Mouse (Mus musculus) ovary, adult 18-20 months (tissue): ENCODE data around the gene Gm35315.
"Not testable (repeated sequence)": the region's sequence is repeated elsewhere in the genome, so short reads cannot be mapped to it uniquely, and the experiment has no call there.

Source experiments
- DNase-seq: peaks from one replicate; pipeline ENCODE4 v3.0.0; 2022; ENCODE audit warnings: low spot score, mixed read lengths

Gene Gm35315

DNA sequence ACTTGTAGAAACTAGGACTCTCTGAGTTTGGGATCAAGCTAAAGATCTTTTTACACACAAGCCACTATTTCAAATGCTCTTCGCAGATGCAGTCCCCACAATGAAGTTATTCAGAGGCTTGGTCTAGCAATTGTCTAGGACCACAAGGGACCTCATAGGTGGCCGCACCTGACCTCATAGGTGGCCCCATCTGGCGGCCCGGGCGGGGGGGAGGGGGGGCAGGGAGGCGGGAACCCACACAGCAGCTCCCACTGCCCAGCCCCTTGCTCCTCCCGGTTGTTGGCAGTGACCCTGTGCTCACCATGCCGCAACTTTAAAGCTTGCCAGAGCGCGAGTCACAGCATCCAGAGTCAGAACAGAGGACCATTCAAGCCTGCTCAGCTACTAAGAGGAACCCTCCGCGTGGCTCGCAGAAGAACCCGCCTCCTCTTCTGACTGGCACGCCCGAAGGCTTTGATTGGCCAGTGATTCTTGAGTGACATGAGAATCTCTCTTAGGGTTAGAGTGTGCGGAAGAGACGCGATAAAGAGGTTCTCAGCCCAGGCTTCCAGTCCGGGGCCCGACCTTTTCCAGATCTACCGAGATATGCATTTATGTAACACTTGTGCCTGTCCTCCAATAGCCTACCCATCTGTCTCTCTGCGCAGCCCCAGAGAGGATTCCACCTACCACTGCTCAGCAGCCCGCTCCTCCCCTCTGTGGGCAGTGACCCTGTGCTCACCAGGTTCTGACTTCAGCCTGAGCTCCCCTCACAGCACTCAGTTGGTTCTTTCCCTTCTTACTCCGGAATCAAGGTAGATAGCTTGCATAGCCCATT lies at the start of gene Gm35315:
TSS of gene Gm35315 (minus strand) at position 391 of the 817 bp plus-strand sequence.
- peak; percentile 77 for DNase-seq

DNA sequence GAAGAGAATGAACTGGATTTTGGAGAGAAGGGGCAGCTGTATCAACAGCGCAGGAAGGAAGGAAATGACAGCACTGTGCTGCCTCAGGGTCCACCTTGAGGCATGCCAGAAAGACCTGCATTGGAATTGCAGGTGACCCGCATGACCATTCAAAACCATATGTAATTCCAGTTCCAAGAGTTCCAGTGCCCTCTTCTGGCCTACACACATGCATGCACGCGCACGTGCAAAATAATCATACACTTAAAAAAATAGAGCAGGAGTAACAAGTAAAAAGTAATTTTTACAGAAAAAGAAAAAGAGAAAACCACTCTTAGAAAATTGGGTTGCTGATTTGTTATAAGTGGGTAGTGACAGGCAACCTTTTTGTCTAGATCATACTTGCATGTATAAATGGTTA lies 48.8 kb upstream of the Gm35315 start:
- DNase-seq = no peak

DNA sequence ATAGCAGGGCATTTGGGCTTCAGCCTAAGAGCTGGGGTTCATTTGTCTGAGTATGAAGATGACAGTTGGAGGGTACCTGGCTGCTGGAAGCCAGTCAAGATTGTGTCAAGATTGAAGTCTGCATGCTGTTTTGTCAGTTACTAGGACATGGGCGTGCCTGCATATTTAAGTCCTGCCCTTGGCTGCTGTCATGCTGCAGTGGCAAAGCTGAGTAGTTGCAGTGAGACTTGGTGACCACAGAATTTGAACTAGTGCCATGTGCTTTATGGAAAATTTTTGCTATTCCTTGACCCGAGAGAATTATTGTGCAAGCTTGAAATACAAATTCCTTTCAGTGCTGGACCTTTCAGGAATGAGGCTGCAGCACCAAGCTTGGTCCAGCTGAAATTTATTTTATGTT lies 48.1 kb upstream of the Gm35315 start:
- no peak for DNase-seq

DNA sequence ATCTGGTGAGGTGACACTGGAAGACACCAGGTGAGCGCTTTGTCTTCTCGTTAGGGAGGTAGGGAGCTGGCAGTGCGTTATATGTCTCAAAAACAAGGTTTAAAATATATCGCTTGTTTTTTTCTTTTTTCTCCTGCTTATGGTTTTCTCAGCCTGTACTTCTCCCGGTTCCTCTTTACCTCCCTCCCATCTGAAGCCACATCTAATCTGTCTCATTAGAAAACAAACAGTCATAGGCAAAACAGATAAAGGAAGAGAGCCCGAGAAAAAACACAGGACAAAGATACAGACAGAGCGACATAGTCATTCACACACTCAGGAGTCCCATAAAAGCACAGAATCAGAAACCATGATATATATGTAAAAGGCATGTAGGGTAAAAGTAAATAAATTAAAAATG lies 46.2 kb upstream of the Gm35315 start:
- no peak for DNase-seq

DNA sequence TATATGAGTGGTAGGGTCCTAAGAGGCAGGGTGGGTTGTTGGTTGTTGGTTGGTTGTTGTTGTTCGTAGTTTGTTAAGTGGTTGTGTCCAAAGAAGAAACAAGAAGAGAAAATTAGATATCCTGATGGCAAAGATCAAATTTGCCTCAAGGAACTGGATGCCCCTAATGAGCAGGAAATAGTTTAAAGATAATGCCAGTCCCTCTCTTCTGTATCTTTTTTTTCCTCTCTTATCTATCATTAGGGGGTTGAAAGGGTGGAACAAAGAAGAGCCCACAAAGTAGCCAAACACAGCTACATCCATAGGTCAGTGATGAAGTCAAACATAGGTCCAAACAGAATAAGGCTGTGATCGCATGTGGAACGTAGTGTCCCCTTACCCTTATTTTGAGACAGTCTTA lies 45.1 kb upstream of the Gm35315 start:
- no peak for DNase-seq

DNA sequence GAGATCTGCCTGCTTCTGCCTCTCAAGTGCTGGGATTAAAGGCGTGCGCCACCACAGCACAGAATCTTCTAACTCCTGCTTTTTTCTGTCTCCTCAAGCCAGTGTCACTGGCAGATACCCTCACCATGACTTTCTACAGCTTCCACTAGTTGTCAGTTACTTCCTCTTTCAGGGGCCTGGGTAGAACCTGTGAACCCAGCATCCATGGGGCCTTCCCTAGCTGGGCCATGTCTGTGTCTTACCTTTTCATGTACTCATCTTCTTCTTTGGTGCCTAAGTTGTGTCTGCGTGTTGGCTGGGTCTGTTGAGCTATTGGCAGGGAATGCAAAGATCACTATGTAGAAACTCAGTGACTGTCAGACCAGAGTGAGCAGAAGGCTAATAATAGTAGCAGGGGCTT lies 43.6 kb upstream of the Gm35315 start:
- DNase-seq = no peak

DNA sequence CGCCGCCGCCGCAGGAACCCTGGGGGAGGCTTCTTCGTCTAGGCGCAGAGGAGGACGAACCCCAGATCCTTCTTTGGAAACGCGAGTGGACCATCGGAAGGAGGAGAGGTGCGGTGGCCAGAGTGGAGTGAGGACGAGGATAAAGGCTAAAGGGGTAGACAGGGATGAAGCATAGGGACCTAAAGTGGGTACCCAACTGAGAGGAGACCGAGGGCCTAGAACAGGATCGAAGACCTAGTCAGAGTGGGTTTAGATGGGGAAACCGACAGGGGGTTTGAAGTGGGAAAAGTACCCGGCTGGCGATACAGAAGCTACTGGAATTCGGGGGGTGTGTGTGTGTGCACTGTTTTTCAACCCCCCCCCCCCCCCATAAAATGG lies 41.9 kb upstream of the Gm35315 start:
- no peak for DNase-seq

DNA sequence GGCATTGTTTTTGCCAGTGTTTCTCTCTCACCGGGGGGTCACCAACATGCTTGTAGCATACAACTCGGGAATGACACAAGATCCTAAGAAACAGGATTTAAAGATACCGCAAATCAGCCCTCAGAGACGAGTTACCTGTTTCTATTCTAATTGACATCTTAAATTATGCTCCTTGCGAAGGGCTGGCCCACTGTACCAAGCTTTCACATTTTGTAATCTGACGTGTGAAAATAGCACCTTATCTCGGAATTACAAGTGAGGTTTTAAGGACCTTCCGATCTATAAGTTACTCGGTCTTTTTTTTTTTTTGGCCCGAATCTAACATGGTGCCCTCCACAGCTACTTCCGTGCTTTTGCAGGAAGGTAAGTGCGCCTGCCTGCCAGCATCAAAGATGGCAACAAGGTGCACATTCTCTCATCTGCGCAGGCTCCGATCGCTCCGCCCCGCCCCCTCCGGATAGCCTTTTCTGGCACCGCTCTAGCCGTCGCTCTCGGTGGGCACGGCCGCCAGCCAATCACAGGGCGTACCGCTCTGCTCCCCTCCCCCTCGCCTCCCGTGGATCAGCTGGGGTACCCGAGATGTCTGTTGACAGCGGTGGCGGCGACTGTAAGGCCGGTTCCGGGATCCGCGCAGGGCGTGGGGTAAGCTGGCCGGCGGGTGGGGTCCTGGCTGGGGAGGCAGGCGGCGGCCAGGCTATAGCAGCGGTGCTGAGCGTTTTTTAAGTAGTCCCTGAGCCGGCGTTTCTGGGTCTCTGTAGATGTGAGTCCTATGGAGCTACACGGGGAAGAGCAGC lies 41.3 kb upstream of the Gm35315 start, which contains the start of gene Chfr:
TSS of gene Chfr (plus strand) at position 550 of the 794 bp plus-strand sequence.
- peak; percentile 97 for DNase-seq

DNA sequence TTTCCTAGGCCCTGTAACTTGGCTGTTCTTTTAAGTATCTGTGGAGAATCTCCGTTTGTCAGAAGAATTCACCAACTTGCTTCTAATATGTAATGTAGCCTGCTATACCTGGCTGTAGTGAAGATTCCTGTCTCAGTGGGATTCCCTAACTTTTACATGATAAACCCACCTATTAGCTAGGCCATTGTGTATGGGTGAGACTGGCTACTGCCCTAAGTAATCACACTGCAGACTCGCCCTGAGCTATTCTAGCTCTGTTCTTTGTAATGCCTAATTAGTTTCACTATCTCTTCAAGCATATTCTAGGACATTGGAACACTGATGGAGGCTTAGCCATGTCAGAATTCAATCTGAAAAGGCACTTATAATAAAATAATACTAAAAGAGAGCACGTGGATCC lies 28.2 kb upstream of the Gm35315 start:
- not testable (repeated sequence) for DNase-seq

DNA sequence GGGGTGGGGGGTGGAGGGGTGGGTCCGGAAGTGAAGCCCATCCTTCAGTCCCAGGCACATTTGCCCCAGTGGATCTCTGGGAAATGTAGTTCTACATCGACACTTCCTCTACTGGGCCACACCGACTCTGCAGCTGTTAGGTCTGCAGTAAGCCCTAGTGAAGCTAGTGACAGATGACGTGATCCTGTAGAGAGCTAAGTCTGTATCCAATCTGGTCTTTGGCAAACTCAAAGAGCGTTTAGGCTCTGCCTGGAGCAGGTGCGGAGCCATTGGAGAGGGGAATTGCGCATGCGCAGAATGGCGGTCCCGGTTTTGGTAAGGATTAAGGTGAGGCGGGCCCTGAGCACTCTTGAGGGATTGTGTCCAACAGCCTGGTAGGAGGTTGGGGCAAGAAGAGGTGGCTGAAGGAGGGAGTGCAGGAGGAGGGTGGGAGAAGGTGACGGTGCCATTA lies 15.8 kb upstream of the Gm35315 start, which contains the start of gene Zfp605:
TSS of gene Zfp605 (plus strand) at position 102 of the 451 bp plus-strand sequence.
- peak; percentile 79 for DNase-seq

DNA sequence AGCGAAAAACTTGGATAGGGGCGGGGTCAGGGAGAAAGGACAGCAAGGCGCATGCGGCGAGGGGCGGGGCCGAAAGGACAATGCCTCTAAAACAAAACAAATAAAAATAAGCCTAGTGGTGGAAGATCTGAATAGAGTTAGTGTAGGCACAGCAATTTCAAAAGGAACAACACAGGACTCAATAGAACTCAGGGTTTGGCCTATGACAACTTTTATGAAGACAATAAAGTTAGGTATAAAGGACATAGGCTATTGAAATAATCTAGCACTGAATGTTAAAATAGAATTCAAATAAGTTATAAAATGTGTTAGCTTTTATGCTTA lies 14.0 kb upstream of the Gm35315 start:
- DNase-seq = no peak

DNA sequence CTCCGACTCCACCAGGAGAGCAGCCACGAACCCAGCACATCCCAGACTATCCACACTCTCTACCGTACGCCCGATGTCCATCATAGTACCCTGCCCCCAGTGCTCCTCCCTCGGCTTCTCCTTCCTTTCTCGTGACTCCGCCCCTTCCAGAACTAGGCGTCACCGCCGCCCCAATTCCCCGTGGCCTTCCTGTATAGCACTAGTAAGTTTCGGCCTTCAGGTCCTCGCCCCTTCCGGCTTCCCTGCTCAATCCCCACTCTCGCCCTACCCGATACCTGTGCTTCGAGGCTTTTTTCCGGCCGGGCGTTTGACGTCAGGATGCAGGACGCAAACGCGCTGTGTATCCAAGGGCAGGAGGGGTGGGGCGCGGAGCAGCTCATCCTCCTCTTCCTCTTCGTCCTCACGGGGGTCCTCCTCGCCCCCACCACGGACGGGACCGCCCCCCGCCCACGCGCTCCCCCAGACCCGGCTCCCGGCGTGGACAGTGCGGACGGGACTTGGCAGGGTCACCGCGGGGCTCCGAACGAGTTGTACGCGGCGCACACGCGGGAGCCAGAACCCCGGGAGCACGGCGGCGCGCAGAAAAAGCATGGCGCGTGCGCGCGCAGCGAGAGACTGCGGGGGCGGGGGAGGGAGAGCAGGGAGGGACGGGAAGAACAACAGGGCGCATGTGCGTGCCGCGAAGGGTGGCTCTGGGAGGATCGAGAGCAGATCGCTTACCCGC lies 13.5 kb upstream of the Gm35315 start, which contains the start of gene Gtpbp6:
TSS of gene Gtpbp6 (minus strand) at position 617 of the 724 bp plus-strand sequence.
- peak; percentile 96 for DNase-seq

DNA sequence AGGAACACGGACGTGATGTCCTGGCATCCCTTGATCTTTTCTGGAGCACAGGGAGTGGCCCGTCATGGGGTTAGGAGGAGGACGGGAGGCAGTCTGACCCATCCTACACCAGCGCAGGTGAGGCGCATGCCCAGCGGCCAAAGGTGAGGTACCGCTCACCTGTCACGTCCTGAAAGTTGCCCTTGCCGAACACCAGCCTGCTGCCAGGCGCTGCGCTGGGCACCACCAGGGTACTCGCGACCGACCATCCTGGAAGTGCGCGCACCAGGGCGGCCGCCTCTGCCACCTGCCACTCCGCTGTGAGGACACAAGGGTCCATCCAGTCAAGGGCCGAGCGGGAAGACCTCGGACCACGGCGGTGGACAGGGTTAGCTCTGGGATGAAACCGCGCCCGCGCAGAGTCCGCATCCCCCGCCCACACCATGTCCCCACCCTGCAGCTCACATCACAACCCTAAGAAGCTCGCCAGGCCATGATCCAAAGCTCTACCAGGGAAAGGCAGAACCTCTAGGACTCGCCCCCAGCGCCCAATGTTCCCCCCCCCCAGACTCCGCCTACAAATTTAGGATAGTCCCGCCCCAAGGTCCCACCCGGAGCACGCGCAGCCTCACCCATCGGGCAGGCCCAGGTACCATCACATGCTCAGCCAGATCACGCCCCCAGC lies 12.8 kb upstream of the Gm35315 start:
- no peak for DNase-seq

DNA sequence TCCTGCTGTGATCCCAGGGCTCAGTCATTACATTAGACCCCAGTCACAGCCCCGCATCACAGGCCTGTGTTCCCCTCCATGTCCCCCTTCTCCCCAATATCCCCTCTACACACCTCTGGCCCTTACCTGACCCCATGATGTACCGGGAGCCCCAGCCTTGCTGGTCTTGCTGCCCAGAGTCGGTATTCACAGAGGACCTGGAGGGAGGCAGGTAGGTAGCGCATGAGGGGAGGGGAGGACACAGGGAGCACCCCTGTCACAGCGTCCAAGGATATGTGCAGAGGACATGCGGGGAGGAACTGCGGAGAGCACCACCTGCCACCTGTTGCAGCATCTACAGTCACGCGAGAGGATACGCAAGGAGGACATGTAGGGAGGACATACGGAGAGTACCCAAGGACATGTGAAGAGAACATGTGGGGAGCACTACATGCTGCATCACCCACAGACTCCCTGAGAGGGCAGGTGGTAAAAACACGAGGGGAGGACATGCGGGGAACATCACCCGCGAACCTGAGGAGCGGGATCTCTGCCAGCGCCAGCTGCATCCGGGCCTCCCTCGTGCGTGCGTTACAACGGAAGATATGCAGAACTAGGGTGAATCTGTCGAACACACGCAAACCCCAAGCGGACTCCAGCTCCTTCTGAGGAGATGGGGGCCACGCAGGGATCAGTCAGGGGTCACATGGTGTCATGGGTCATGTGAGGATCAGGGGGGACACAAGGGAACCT lies 12.1 kb upstream of the Gm35315 start:
- no peak for DNase-seq

DNA sequence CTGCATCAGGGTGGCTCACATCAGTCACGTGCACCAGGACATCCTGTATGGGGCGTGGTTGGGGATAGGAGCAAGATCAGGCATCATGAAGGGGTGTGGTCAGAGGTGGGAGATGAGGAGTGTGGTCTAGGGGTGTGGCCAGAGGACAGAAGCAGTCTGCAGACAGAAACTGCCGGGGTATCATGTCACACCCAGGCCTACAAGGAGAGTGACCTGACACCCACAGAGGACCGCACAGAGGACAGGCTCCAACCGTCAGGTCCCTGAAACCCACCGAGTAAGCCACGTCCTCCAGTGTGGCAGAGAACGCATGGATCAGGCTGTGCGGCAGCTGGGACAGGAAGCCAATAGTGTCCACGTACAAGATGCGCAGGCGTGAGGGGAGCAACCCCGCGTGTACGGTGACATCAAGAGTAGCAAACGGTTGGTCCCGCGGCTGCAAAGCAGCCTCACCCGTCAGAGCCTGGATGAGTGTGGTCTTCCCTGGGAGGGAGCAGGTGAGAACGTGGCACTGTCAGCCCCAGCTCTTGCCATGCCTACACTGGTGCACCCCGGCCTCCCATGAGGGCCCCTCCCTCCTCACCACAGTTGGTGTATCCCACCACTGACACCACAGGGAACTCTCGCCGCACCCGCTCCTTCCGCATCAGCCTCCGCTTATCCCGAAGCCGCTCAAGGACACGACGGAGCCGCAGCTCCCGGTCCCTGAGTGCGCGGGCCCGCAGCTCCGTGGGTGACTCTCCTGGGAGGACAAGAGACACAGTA lies 10.6 kb upstream of the Gm35315 start:
- no peak for DNase-seq

DNA sequence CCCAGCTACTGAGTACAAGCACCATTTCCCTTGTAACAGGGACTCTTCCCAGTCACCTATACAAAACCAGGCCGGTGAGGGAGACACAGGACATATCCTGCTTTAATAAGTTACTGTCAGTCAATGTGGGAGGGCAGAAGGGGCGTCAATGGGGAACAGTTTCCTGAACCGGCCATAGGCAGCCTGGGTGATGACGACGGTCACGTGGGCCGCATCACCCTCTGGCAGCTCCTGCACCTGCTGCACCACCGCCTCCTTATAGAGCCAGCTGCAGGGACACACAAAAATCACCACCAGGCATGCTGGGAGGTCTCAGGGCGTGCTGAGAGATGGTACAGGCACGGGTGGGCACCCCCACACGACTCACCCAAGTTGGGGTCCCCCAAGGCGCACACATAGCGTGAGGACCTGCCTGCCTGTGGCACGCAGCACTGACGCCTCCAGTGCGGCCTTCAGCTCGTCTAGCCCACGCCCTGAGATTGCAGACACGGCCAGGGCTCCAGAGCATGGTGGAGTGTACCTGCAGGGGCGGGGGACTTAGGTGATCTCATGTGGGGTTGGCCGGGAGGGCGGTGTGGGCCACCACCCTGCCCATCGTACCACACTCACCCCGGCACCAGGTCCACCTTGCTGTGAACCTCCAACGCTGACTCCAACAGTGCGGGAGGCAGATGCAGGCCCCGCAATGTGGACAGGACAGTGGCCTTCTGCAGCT lies 9.8 kb upstream of the Gm35315 start:
- no peak for DNase-seq

DNA sequence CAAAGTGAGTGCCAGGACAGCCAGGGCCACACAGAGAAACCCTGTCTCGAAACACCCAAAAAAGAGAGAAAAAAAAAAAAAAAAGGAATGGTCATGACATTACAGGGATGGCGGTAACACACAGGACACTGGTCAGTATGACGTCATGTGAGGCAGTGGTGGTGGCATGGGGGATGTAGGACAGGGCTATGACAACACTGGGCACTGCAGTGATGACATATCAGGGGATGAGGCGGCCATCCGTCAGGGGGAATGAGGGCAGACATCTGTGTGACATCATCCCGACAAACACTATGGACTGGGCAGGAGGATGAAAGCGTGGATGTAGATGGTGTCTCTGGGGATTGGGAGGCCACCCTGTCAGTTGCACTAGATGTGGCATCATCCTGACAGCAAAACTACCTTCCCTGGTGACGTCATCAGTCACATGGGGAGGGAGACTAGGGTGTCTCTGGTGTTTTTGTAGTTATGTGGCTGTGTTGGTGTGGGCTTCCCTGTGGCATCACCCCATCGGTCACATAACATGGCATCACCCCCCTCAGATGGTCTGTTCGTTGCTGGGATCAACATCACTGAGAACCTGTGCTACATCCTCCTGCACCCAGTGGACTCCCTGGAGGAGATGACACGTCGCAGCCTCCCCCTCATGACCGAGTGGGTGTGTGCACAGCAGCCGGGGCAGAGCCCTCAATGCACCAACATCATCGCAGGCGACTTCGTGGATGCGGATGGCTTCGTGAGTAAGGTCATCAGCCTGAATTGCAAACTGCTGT lies 8.8 kb upstream of the Gm35315 start:
- DNase-seq = no peak

DNA sequence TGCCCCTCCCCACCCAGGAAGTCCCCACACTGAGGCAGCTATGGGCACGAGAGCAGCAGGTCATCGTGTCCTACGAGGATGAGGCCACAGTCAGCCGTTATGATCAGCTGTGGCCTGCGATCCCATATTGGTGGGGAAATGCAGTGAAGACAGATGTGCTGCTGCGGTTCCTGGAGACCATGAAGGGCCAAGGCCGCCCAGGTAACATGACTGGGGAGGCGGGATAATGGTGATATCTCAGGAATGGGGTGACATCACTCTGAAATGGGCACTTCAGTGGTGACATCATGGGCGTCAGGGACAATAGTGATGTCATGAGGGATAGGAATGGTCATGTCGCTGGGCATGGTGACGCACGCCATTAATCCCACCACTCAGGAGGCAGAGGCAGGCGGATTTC lies 8.2 kb upstream of the Gm35315 start:
- no peak for DNase-seq
